Mouse (Mus musculus) stomach, postnatal 0 days (tissue): ENCODE measurements around the gene Hipk1.

Experiments
- CTCF ChIP-seq: IDR thresholded peaks from 2 replicates; pipeline ENCODE4 v1.5.1; 2016; ENCODE audit warnings: antibody characterized with exemption, low read depth, mild to moderate bottlenecking, moderate library complexity
- EP300 ChIP-seq: optimal IDR thresholded peaks from 2 replicates; pipeline ENCODE3; 2016; ENCODE audit warnings: antibody characterized with exemption

DNA sequence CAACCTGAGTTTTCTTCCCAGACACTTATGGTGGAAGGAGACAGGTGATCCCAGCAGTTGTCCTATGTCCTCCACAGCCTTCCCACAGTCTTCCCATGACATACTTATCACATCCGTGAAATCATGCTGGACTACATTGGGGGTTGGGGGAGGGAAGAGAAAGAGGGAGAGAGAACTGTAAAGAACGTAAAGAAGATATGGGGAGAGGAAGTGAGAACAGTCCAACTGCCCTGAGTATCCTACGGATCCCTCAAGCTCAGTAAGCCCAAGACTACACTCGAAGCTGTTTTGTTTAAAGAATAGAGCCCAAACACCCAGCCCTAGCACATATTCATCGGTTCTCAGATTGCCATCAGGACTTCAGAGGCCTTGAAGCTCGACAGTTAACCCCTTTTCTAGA, 12.7 kb downstream of the Hipk1 start:
- TF ChIP-seq CTCF (no peak), EP300 (no peak)
